Mouse (Mus musculus) urinary bladder, postnatal 25 days (tissue): Measurements from ENCODE around the gene Zbtb4.
"Not testable (repeated sequence)": the region's sequence is repeated elsewhere in the genome, so short reads cannot be mapped to it uniquely, and the experiment has no call there.

ENCODE experiments used
- DNase-seq: peaks from one replicate; pipeline ENCODE4 v3.0.0; 2022; ENCODE audit warnings: low spot score

Gene Zbtb4

DNA sequence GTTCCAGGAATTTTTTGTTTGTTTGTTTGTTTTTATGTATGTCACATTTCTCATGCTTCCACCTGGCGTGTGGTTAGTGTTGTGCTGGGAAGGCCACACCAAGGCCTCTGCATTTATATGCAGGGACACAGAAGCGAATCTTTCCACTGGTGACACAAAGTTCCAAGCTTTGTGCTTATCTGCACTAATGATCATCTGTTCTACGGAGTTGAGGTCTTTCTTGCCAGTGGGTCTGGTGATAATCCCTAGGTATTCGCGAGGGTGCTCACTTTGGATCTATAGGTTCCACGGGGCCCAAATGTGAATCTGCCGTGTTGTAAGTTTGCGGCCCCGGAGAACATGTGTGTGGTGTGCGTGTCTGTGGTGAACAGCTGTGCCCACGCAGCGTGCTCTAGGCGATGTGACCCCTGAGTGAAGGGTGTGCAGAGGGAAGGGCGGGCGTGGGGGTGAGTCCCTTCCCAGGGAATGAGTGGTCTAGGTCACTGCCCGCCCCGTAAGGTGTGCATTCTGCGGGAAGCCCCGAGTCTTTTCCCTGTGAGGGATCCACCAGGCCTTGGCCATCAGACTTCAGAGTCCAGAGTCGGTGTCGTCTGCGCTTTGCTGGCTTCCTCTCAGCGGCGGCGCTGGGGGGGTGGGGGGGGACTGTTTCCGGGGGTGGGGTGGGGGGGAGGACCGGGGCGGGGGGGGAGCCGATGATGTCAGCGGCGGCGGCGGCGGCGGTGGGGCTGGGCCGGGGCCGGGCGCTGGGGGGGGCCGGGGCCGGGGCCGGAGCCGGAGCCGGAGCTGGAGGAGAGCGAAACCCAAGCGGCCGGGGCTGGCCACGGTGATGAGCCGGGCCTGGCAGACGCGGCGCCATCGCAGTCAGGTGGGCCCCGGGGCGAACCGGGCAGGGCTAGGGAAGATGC, at the start of gene Zbtb4:
Gene Zbtb4 (plus strand): TSS at position 692 of the 905 bp plus-strand sequence.
- DNase-seq, result peak; percentile 36

- DNase-seq, result peak; percentile 31
Measured at GRCm38 (mm10) chr11:69715929-69716328, 49.8 kb upstream of the Zbtb4 start.

GRCm38 (mm10) chr11:69716953-69717352, 48.8 kb upstream of the Zbtb4 start:
- no peak for DNase-seq

DNA sequence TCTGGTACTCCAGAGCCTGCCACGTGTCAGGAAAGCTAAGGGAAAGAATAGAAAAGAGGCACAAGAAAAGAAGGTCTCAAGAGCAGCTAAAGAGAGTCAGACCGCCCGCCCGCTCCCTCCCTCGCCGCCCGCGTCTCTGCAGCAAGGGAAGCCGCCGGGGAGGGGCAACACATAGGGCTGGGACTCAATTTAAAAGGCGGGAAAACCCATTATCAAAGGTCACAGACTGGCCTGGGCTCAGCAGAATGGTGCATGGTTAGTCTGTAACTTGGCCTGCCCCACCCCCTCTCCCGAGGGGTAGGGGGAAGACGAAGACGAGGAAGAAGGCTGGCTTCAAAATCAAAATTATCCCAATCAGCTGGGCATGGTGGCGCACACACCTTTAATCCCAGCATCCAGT, 47.1 kb upstream of the Zbtb4 start:
- no peak for DNase-seq

DNA sequence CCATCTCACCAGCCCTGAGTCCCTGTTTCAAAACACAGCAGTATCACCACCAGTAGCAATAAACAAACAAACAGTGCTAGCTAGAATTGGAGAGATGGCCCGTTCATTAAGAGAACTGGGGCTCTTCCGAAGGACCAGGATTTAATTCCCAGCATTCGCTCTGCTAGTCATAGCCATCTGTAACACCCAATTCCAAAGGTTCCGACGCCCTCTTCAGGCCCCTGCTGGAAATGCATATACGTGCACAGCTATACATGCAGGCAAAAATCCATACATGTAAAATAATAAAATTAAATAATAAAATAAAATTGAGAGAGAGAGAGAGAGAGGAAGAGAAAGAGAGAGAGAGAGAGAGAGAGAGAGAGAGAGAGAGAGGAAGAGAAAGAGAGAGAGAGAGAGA, 46.3 kb upstream of the Zbtb4 start:
- DNase-seq, result no peak

DNA sequence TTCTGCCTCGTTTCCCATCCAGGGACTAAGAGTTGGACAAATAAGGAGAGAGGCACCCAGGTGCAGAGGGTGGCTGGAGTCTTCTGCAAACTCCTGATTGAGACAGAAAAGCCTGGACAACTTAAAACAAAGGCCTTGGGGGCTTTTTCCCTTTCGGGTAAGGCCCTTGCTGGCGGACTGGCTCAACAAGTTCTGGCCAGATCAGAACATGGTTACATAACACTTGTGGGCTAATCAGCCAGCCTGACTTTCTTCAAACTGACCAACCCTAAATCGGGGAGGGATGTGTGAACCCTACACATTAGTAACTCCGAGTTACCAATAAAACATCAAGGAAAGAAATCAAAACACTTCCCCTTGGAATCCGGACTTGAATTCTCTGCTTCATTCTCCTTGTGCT, 44.9 kb upstream of the Zbtb4 start:
- peak; percentile 24 for DNase-seq

GRCm38 (mm10) chr11:69723074-69723473, 42.6 kb upstream of the Zbtb4 start:
- DNase-seq, result no peak

DNA sequence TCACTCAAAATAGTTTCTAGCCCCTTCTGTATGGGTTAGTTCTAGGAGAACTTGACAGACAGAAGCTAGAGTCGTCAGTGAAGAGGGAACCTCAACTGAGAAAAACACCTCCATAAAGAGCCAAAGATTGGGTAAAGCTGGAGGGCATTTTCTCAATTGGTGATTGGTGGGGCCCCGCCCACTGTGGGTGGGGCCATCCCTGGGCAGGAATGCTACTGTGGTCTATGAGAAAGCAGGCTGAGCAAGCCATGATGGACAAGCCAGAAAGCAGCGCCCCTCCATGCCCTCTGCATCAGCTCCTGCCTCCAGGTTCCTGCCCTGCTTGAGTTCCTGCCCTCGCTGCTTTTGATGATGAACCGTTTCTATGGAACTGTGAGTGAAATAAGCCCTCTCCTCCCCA, 39.8 kb upstream of the Zbtb4 start:
- DNase-seq, result no peak

GRCm38 (mm10) chr11:69729063-69729462, 36.6 kb upstream of the Zbtb4 start:
- DNase-seq, result peak; percentile 39

DNA sequence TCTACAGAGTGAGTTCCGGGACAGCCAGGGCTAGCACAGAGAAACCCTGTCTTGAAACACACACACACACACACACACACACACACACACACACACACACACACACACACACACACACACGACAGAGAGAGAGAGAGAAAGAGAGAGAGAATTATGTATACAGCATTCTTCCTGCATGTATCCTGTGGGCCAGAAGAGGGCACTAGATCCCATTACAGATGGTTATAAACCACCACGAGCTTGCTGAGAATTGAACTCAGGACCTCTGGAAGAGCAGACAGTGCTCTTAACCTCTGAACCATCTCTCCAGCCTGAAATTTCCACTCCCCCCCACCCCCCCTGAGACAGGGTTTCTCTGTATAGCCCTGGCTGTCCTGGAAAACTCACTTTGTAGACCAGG, 34.3 kb upstream of the Zbtb4 start:
- not testable (repeated sequence) for DNase-seq

GRCm38 (mm10) chr11:69751635-69752034, 14.1 kb upstream of the Zbtb4 start:
- DNase-seq, result no peak

DNA sequence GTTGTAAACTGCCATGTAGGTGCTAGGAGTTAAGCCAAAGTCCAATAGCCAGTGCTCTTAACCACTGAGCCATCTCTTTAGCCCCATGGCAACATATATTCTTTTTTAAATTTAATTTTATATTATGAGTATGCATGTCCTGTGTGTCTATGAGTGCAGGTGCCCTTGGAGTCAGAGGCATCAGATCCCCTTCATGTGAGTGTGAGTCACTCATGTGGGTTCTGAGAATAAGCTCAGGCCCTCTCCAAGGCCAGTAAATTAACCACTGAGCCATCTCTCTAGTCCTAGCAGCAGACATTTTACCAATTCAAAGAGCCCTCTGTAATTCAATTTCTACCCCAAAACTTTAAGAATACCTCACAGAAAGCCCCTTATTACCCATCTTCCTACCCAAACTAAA, 13.0 kb upstream of the Zbtb4 start:
- no peak for DNase-seq

GRCm38 (mm10) chr11:69754233-69754632, 11.5 kb upstream of the Zbtb4 start:
- DNase-seq, result no peak

DNA sequence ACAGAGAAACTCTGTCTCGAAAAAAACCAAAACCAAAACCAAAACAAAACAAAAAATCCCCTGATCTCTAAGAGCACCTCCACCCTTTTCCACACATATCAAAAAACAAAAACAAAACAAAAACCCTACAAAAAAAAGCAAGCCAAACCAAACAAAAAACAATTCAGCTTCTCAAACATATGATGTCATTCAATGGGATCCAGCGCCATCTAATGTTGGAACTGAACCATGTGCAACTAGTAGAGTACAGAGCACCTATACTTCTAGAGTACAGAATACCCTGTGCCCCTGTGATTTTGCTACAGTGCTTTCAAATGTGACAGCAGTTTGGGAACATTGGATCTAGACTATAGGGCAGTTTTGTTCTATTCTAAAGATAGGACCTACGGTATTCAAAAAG, 11.0 kb upstream of the Zbtb4 start:
- DNase-seq, result no peak

DNA sequence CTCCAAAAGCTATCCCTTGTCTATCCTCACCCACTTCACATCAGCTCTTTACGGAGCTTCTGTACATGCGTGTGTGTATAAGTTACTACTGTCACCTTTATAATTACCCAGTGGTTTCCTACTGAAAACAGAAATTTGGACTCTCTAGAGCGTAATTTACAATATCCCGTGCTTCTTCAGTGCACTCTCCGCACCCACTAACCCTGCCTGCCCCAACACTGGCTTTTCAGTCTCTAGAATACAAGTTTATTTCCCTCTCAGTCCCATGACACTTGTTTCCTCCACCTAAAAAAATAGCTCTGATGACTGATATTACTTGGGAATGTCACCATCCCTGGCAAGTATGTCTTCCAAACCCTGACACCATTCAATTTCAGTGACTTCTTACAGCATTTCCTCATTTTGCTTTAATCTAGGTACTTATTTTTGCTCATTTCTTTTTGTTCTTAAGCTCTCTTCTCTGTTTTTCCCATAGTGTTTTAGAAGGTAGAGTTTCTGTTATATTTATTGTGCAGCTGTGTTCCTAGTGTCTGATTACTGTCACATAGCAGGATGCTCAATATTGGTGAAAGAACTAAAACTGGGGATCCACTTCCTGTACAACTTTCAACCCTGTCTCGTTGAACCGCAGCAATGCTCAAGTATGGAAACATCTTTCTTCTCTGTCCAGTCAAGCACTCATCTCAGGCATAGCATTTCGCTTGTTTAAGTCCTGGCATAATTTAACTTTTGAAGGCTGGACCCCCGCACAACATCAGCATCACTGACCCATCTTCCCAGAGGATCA, 8.2 kb upstream of the Zbtb4 start:
- no peak for DNase-seq

DNA sequence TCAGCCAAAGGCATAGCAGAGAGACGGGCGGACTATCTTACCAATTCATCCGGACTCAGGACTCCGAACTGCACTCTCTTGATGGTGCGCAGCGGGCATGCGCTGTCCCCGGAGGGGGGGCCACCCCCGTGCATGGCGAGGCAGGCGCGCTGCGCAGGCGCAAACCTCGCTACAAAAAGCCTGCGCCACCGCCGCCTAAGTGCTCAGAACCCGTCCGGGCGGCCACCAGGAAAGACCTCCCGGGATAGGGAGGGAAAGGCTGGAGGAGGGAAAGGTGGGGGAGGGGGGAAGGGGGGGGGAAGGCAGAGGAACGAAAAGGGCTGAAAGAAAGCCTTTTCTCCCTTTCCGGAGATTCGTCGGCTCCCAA, 7.6 kb upstream of the Zbtb4 start:
- DNase-seq, result peak; percentile 98

GRCm38 (mm10) chr11:69758478-69758970, 7.2 kb upstream of the Zbtb4 start, which contains the start of gene Polr2a:
TSS of gene Polr2a (minus strand) at chr11:69758637.
- peak; percentile 98 for DNase-seq

GRCm38 (mm10) chr11:69758971-69759721, 6.6 kb upstream of the Zbtb4 start:
- peak; percentile 70 for DNase-seq

DNA sequence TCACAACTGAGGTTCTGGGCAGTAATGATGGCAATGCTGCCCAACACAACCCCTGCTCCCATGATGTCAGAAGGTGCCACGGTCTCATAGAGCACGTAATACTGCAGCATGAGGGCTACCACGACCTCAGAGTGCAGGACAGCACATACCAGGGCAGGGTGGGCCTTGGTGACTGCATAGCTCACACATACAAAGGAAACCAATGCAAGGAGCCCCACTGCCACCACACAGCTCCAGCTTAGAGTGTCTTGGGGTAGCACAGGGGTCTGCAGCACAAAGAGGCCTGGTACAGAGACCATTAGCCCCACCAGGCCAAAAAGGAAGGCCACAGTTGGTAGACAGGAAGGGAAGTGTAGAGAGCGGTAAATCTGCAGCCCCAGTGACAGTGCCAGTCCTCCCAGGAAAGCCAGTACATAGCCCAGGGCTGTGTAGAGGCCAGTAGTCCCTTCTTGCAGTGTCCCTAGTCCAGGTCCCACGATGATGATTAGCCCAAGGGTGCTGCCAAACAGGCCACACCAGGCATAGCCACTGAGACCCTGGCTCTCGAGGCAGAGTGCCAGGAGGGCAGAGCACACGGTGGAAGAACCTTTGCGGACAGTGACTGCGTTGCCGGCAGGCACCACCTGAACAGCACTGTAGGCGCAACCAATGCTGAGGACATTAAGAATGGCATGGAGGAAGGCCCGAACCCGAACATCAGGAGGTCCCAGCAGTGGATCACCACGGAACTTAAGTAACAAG, 5.4 kb upstream of the Zbtb4 start:
- DNase-seq, result no peak

- DNase-seq, result no peak
Measured at GRCm38 (mm10) chr11:69760901-69761200, 4.9 kb upstream of the Zbtb4 start.

- no peak for DNase-seq
Measured at GRCm38 (mm10) chr11:69761868-69762267, 3.8 kb upstream of the Zbtb4 start, which contains the start of gene Slc35g3. TSS of gene Slc35g3 (minus strand) at chr11:69761968.

DNA sequence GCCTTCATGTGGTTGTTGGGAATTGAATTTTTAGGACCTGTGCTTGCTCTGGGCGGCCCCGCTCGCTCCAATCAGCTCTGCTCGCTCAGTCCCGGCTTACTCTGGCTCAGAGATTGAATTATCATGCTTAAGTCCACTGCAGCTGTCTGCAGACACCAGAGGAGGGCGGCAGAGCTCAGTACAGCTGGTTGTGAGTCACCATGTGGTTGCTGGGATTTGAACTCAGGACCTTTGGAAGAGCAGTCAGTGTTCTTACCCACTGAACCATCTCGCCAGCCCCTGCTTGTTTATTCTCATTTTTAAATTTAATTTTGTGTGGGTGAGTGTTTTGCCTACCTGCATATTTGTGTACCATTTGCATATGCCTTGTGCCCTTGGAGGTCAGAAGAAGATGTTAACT, 2.2 kb upstream of the Zbtb4 start:
- no peak for DNase-seq
